Mouse (Mus musculus) limb, embryonic 10.5 days (tissue): ENCODE data around the gene Trappc5. TPM values are rescaled to one million over a fixed set of nuclear protein-coding genes. Genes with fewer than 3 reads are reported as not detected.
A peak's percentile ranks its signal among the peaks of the same experiment; 100 is the strongest.

ENCODE experiments used
- DNase-seq: peaks from one replicate; pipeline ENCODE4 v3.0.0-alpha.2; 2017; ENCODE audit warnings: low spot score
- H3K27ac ChIP-seq: fragments of 300-500 bp; sonication (generic); 2 replicates; pipeline ENCODE4 v1.5.1; 2016; ENCODE audit warnings: mild to moderate bottlenecking
- H3K27me3 ChIP-seq: fragments of 300-500 bp; sonication (generic); 2 replicates; pipeline ENCODE4 v1.6.1; 2016; ENCODE audit warnings: low read depth, mild to moderate bottlenecking; ENCODE audit not compliant: poor library complexity, severe bottlenecking
- H3K36me3 ChIP-seq: fragments of 300-500 bp; sonication (generic); 2 replicates; pipeline ENCODE4 v1.6.1; 2016; ENCODE audit warnings: mild to moderate bottlenecking, moderate library complexity
- H3K4me1 ChIP-seq: fragments of 300-500 bp; sonication (generic); 2 replicates; pipeline ENCODE4 v1.6.1; 2016
- H3K4me3 ChIP-seq: fragments of 300-500 bp; sonication (generic); 2 replicates; pipeline ENCODE4 v1.5.1; 2016; ENCODE audit warnings: mild to moderate bottlenecking, moderate library complexity
- H3K9me3 ChIP-seq: fragments of 300-500 bp; sonication (generic); replicated peaks from 2 replicates; pipeline ENCODE4 v1.6.1; 2016; ENCODE audit warnings: mild to moderate bottlenecking
- WGBS: fragments of 180-500 bp; shearing (Covaris S2); methylation state at CpG from one replicate; pipeline ENCODE4 v1.1.7; 2016; 5-methylcytosine and 5-hydroxymethylcytosine counted together
- polyA plus RNA-seq: library from polyadenylated mRNA; unstranded; fragments of >200 nt; fragmentation: Nextera tagmentation; extraction: Ambion mirVana; gene quantifications from 2 replicates; pipeline ENCODE4 v1.2.1, GENCODE M21; 2016

Trappc5 gene
- polyA plus RNA-seq, 1 experiment from 2014 or later = 46.0 TPM

- Histone ChIP-seq H3K4me1 (no peaks in the 10 kb centered on the region), H3K27me3 (no peaks in the 10 kb centered on the region), H3K4me3 (no peak overlapping the region), H3K9me3 (no peaks in the 10 kb centered on the region), H3K27ac (no peak overlapping the region), H3K36me3 (no peaks in the 10 kb centered on the region)
- DNase-seq = no peak
- 85% methylated on average over 12 of the region's 12 CpGs for WGBS
Observed at GRCm38 (mm10) chr8:3717321-3717954, 41.3 kb downstream of the Trappc5 start.

GRCm38 (mm10) chr8:3718559-3718958 lies 42.5 kb downstream of the Trappc5 start:
- H3K27me3 ChIP-seq = no peaks in the 10 kb centered on the region
- WGBS = 16% methylated on average over 14 of the region's 14 CpGs
- peak; percentile 77 for DNase-seq
- no peaks in the 10 kb centered on the region for H3K4me1 ChIP-seq
- no peaks in the 10 kb centered on the region for H3K36me3 ChIP-seq
- H3K9me3 ChIP-seq = no peaks in the 10 kb centered on the region
- no peak overlapping the region for H3K4me3 ChIP-seq
- no peak overlapping the region for H3K27ac ChIP-seq

- Histone ChIP-seq H3K4me3 (no peak within 1 kb of the TSS), H3K36me3 (no peaks in the 10 kb centered on the region), H3K9me3 (no peaks in the 10 kb centered on the region), H3K27me3 (no peaks in the 10 kb centered on the region), H3K27ac (no peak within 1 kb of the TSS), H3K4me1 (no peaks in the 10 kb centered on the region)
- 76% methylated on average over 5 of the region's 5 CpGs for WGBS
- no peak for DNase-seq
Observed at GRCm38 (mm10) chr8:3720551-3720950, 44.5 kb downstream of the Trappc5 start, which contains the start of gene Clec4g. Gene Clec4g, minus strand, starts transcription at chr8:3720651.

- H3K4me3 ChIP-seq = no peak overlapping the region
- no peak for DNase-seq
- WGBS = 62% methylated on average over 1 of the region's 1 CpGs
Observed at GRCm38 (mm10) chr8:3721041-3721440, 44.9 kb downstream of the Trappc5 start.

More at GRCm38 (mm10) chr8:3721041-3721440, 44.9 kb downstream of the Trappc5 start:
- Histone ChIP-seq H3K9me3 (no peaks in the 10 kb centered on the region), H3K36me3 (no peaks in the 10 kb centered on the region), H3K27ac (no peak overlapping the region), H3K4me1 (no peaks in the 10 kb centered on the region), H3K27me3 (no peaks in the 10 kb centered on the region)

Other genes with a start within 250 kb of the Trappc5 start
- gene Pex11g, start 208.6 kb upstream of the Trappc5 start, polyA plus RNA-seq = 6.3 and 7.6 TPM in 2 replicates
- not detected in 2 replicates for gene Tex45, start 205.4 kb upstream of the Trappc5 start, polyA plus RNA-seq
- 71.3 and 80.8 TPM in 2 replicates for gene Zfp358, start 183.2 kb upstream of the Trappc5 start, polyA plus RNA-seq
- gene Mcoln1, start 175.8 kb upstream of the Trappc5 start, polyA plus RNA-seq = 59.4 and 71.5 TPM in 2 replicates
- 17.7 and 21.1 TPM in 2 replicates for gene Pnpla6, start 160.9 kb upstream of the Trappc5 start, polyA plus RNA-seq
- 3.5 and 4.0 TPM in 2 replicates for gene C330021F23Rik, start 108.3 kb upstream of the Trappc5 start, polyA plus RNA-seq
- gene Camsap3, start 89.0 kb upstream of the Trappc5 start, polyA plus RNA-seq = 5.3 and 6.0 TPM in 2 replicates
- gene Xab2, start 55.0 kb upstream of the Trappc5 start, polyA plus RNA-seq = 76.0 and 78.7 TPM in 2 replicates
- gene Pet100, start 54.8 kb upstream of the Trappc5 start, polyA plus RNA-seq = 92.1 and 92.9 TPM in 2 replicates
- 1.0 and 1.3 TPM in 2 replicates for gene Pcp2, start 50.8 kb upstream of the Trappc5 start, polyA plus RNA-seq
- 28.6 and 29.8 TPM in 2 replicates for gene Stxbp2, start 45.3 kb upstream of the Trappc5 start, polyA plus RNA-seq
- gene Retn, start 20.5 kb upstream of the Trappc5 start, polyA plus RNA-seq = 0.15 and 0.16 TPM in 2 replicates
- not detected in 2 replicates for gene Mcemp1, start 10.5 kb upstream of the Trappc5 start, polyA plus RNA-seq
- 11.0 and 12.6 TPM in 2 replicates for gene Fcor, start 3.9 kb upstream of the Trappc5 start, polyA plus RNA-seq
- 0.21 and 0.40 TPM in 2 replicates for gene Fcer2a, start 17.9 kb downstream of the Trappc5 start, polyA plus RNA-seq
- not detected in 2 replicates for gene Clec4g, start 44.4 kb downstream of the Trappc5 start, polyA plus RNA-seq
- gene Cd209a, start 72.7 kb downstream of the Trappc5 start, polyA plus RNA-seq = not detected in 2 replicates
- not detected in 2 replicates for gene Cd209e, start 178.0 kb downstream of the Trappc5 start, polyA plus RNA-seq
- gene Cd209d, start 202.3 kb downstream of the Trappc5 start, polyA plus RNA-seq = not detected in 2 replicates